Mouse (Mus musculus): ENCODE data around the gene Olfr70. TPM values are rescaled to one million over a fixed set of nuclear protein-coding genes. Genes with fewer than 3 reads are reported as not detected.

Olfr70 gene
- total RNA-seq, 4 experiments from 2014 or later = not detected

DNA sequence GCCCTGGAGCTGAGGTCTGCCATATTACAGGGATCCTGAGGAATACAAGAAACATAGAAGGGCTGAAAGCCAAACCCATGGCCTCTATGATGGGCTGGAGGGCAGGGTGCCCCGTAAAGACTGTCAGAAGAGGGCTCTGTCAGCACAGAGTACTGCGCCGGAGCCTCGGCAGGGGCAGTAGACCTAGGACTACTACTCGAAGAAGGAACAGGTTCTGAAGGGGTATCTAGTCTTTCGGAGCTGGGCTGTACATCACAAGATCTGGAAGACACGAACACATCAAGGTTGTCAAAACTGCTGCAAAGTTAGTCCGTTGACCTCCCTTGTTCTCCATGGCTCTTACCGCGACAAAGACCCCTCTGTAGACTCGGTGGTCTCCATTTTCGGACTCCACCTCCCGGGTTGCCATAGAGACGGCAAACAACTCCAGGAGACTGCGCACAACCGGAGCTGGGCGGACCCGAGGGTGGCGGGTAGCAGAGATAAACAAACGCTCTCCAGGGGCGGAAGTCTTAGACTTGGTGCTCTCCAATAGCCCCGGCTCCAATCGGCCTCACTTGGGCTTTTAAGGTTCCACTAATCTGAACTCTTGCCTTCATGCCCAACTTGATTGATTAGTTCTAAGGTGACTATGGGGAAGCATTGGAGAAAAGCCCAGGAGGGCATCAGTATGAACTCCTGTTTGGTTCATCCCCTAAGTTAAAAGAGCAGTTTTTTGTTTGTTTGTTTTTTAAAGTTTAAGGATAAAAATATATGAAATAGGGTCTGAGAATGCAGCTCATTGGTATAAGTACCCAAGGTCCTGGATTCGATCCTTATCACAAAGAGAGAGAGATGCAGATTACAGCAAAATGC lies 47.2 kb downstream of the Olfr70 start, which contains the start of gene Spag8:
Gene Spag8 (minus strand): TSS at position 434 of the 855 bp plus-strand sequence.
- DNase-seq = no peak

DNA sequence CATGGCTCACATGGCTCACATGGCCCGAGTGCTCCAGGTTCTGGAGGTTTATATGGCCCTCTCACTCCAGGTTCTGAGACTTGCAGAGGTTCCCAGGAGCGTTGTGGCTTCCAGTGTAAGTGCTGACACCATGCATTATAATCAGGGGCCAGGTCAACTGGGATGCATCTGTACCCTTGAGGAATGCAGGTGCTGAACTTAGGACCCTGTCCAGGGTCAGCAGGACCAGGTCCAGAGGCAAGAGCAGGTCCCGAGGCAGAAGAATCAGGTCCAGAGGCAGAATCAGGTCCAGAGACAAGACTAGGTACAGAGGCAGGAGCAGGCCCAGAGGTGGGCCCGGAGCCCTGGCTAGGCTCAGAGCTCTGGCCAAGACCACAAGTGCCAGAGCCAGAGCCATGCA lies 47.9 kb downstream of the Olfr70 start:
- DNase-seq = no peak

DNA sequence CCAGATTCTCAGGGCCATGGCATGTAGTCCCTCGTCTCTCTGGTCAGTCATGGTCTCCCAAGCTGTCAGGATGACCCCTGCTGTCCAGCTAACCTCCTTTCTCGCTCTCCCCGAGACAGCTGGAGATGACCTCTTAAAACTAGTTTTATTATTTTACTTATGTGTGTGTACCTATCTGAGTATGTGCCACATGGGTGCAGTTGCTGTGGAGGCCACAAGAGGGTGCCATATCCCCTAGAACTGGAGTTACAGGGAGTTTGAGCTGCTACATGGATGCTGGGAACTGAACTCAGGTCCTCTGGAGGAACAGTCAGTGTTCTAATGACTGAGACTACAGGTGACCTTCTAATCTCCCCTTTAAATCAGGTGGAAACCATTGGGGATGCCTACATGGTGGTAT lies 50.8 kb downstream of the Olfr70 start:
- no peak for DNase-seq

Other genes with a start within 250 kb of the Olfr70 start
- gene Cd72, start 246.2 kb downstream of the Olfr70 start, total RNA-seq (2022) = 1 to 10 TPM; 1.6 to 5.6 (median 4.9) TPM
- under 1 TPM in 1 of 4 experiments, not detected in 3; 0.48 TPM for gene Sit1, start 217.1 kb downstream of the Olfr70 start, total RNA-seq (2022)
- gene Ccdc107, start 207.9 kb downstream of the Olfr70 start, total RNA-seq (2022) = 10 to 100 TPM; 60.5 to 81.9 (median 64.0) TPM
- 1 to 10 TPM in 2 of 4 experiments, under 1 TPM in 2; 0.73 to 2.0 (median 1.2) TPM for gene Arhgef39, start 201.1 kb downstream of the Olfr70 start, total RNA-seq (2022)
- under 1 TPM in 3 of 4 experiments, not detected in 1; 0.32 to 0.68 (median 0.56) TPM for gene Car9, start 193.8 kb downstream of the Olfr70 start, total RNA-seq (2022)
- gene Tpm2, start 177.0 kb downstream of the Olfr70 start, total RNA-seq (2022) = 10 to 100 TPM; 32.3 to 89.4 (median 52.6) TPM
- gene Creb3, start 138.5 kb downstream of the Olfr70 start, total RNA-seq (2022) = 100 to 1,000 TPM; 141 to 201 (median 150) TPM
- 100 to 1,000 TPM; 249 to 319 (median 289) TPM for gene Tln1, start 138.1 kb downstream of the Olfr70 start, total RNA-seq (2022)
- 10 to 100 TPM; 41.0 to 66.1 (median 56.9) TPM for gene Rgp1, start 122.1 kb downstream of the Olfr70 start, total RNA-seq (2022)
- gene Gba2, start 121.9 kb downstream of the Olfr70 start, total RNA-seq (2022) = 10 to 100 TPM; 11.1 to 19.1 (median 15.7) TPM
- gene Msmp, start 116.3 kb downstream of the Olfr70 start, total RNA-seq (2022) = 1 to 10 TPM; 2.0 to 2.7 (median 2.4) TPM
- gene Npr2, start 68.9 kb downstream of the Olfr70 start, total RNA-seq (2022) = 10 to 100 TPM; 29.6 to 78.6 (median 54.0) TPM
- 1 to 10 TPM in 3 of 4 experiments, under 1 TPM in 1; 0.58 to 2.3 (median 1.4) TPM for gene Spag8, start 47.2 kb downstream of the Olfr70 start, total RNA-seq (2022)
- 100 to 1,000 TPM in 1 of 4 experiments, 10 to 100 TPM in 3; 80.8 to 112 (median 97.8) TPM for gene Hint2, start 44.3 kb downstream of the Olfr70 start, total RNA-seq (2022)
- 10 to 100 TPM in 2 of 4 experiments, 1 to 10 TPM in 2; 6.0 to 10.9 (median 8.3) TPM for gene Tmem8b, start 31.8 kb downstream of the Olfr70 start, total RNA-seq (2022)
- gene Fam221b, start 31.7 kb downstream of the Olfr70 start, total RNA-seq (2022) = under 1 TPM; 0.14 to 0.67 (median 0.41) TPM
- not detected for gene Olfr71, start 9.4 kb upstream of the Olfr70 start, total RNA-seq (2022)
- 1 to 10 TPM; 1.4 to 4.8 (median 2.6) TPM for gene Hrct1, start 26.4 kb upstream of the Olfr70 start, total RNA-seq (2022)
- 1 to 10 TPM; 1.6 to 2.3 (median 1.9) TPM for gene Spaar, start 29.2 kb upstream of the Olfr70 start, total RNA-seq (2022)
- gene Olfr159, start 70.2 kb upstream of the Olfr70 start, total RNA-seq (2022) = not detected
- not detected for gene Olfr156, start 123.1 kb upstream of the Olfr70 start, total RNA-seq (2022)
- gene Olfr157, start 139.4 kb upstream of the Olfr70 start, total RNA-seq (2022) = not detected
- not detected for gene Olfr155, start 150.8 kb upstream of the Olfr70 start, total RNA-seq (2022)
- 10 to 100 TPM; 21.6 to 45.0 (median 32.0) TPM for gene Reck, start 174.7 kb upstream of the Olfr70 start, total RNA-seq (2022)

All from adrenal gland, adult 8-10 months (tissue).